Mouse (Mus musculus): ENCODE measurements around the gene Tex22.

Tex22 gene

GRCm38 (mm10) chr12:113103846-113104451 is 29.6 kb downstream of the Tex22 start:
- peak in 1 of 2 experiments; percentile 39 for DNase-seq

- DNase-seq: no peak
Measured at GRCm38 (mm10) chr12:113106386-113106785, 32.1 kb downstream of the Tex22 start.

- no peak for DNase-seq
Measured at GRCm38 (mm10) chr12:113107431-113108124, 33.3 kb downstream of the Tex22 start.

- no peak for DNase-seq
Measured at GRCm38 (mm10) chr12:113108528-113109283, 34.4 kb downstream of the Tex22 start.

- no peak for DNase-seq
Measured at GRCm38 (mm10) chr12:113109801-113110200, 35.5 kb downstream of the Tex22 start.

- DNase-seq: no peak
Measured at GRCm38 (mm10) chr12:113114141-113114540, 39.8 kb downstream of the Tex22 start.

GRCm38 (mm10) chr12:113114856-113115538 is 40.7 kb downstream of the Tex22 start:
- no peak for DNase-seq

- DNase-seq: peak; percentile 76 to 90
Measured at GRCm38 (mm10) chr12:113119516-113120410, 45.5 kb downstream of the Tex22 start.

- DNase-seq: no peak
Measured at GRCm38 (mm10) chr12:113124726-113125125, 50.4 kb downstream of the Tex22 start.

- no peak for DNase-seq
Measured at GRCm38 (mm10) chr12:113130732-113131131, 56.4 kb downstream of the Tex22 start.

- DNase-seq: no peak
Measured at GRCm38 (mm10) chr12:113131601-113132000, 57.3 kb downstream of the Tex22 start.

GRCm38 (mm10) chr12:113132567-113132966 is 58.3 kb downstream of the Tex22 start:
- DNase-seq: peak; percentile 48 to 77

GRCm38 (mm10) chr12:113133260-113133659 is 59.0 kb downstream of the Tex22 start:
- DNase-seq: no peak

GRCm38 (mm10) chr12:113133861-113134403 is 59.6 kb downstream of the Tex22 start:
- DNase-seq: no peak

- DNase-seq: no peak
Measured at GRCm38 (mm10) chr12:113134502-113134901, 60.2 kb downstream of the Tex22 start.

GRCm38 (mm10) chr12:113135401-113135800 is 61.1 kb downstream of the Tex22 start:
- DNase-seq: no peak

GRCm38 (mm10) chr12:113136492-113137020 is 62.3 kb downstream of the Tex22 start:
- no peak for DNase-seq

- no peak for DNase-seq
Measured at GRCm38 (mm10) chr12:113137260-113138213, 63.2 kb downstream of the Tex22 start.

GRCm38 (mm10) chr12:113138291-113138690 is 64.0 kb downstream of the Tex22 start:
- DNase-seq: no peak

Data from kidney, postnatal 25 days (tissue).